10 mouse cellular contexts compared by ENCODE assay signal in genomic region chr9:77386751-77387150, GRCm38 (mm10). TPM values are rescaled to one million over a fixed set of nuclear protein-coding genes. Genes with fewer than 3 reads are reported as not detected.
DNase-seq lines count a peak whose midpoint lies in the region; ATAC-seq lines count a peak whose summit lies in the region.
"Had no signal": no experiment of that assay in that cellular context is flagged by ENCODE, and none has a peak within 500 bp of the region (broad histone marks: within the 10 kb centered on the region; RNA-seq: fewer than 3 reads in every experiment).

No protein-coding gene starts in this region.

- intact Hi-C loops in left cerebral cortex, postnatal 14 days (cut with DNase I): loop anchor here (10.0 kb wide), 1 partner anchor 1622 kb away; no protein-coding TSS in a partner anchor

- H3K4me2 ChIP-seq in embryonic facial prominence, embryonic 11.5 days (ENCODE audit: low read depth, low read length): no peak overlapping the region
- no peak overlapping the region for H3K4me2 ChIP-seq in neural tube, embryonic 15.5 days
- H3K4me2 ChIP-seq: lung, embryonic 15.5 days had no signal

- no peaks in the 10 kb centered on the region for H3K36me3 ChIP-seq in embryonic facial prominence, embryonic 11.5 days (replicated peaks; ENCODE audit: control insufficient read depth, insufficient read depth, low read depth, low read length)
- H3K36me3 ChIP-seq in embryonic facial prominence, embryonic 10.5 days (replicated peaks): no peaks in the 10 kb centered on the region
- H3K36me3 ChIP-seq in neural tube, embryonic 15.5 days: no peaks in the 10 kb centered on the region
- H3K36me3 ChIP-seq: lung, embryonic 15.5 days had no signal

- no peak overlapping the region for H3K4me3 ChIP-seq in embryonic facial prominence, embryonic 11.5 days (ENCODE audit: low read depth, low read length)
- no peak overlapping the region for H3K4me3 ChIP-seq in embryonic facial prominence, embryonic 10.5 days
- H3K4me3 ChIP-seq in neural tube, embryonic 15.5 days (replicated peaks): no peak overlapping the region
- H3K4me3 ChIP-seq: lung, embryonic 15.5 days had no signal

- H3K27ac ChIP-seq in embryonic facial prominence, embryonic 11.5 days (replicated peaks; ENCODE audit: low read depth, low read length): no peak overlapping the region
- H3K27ac ChIP-seq in embryonic facial prominence, embryonic 10.5 days (replicated peaks): no peak overlapping the region
- no peak overlapping the region for H3K27ac ChIP-seq in neural tube, embryonic 15.5 days (replicated peaks)
- H3K27ac ChIP-seq: lung, embryonic 15.5 days had no signal

- no peaks in the 10 kb centered on the region for H3K9me3 ChIP-seq in embryonic facial prominence, embryonic 11.5 days (replicated peaks; ENCODE audit: control insufficient read depth, low read length)
- H3K9me3 ChIP-seq in embryonic facial prominence, embryonic 10.5 days: no peaks in the 10 kb centered on the region
- H3K9me3 ChIP-seq in neural tube, embryonic 15.5 days (replicated peaks): no peaks in the 10 kb centered on the region
- H3K9me3 ChIP-seq: lung, embryonic 15.5 days had no signal

- ATAC-seq in embryonic facial prominence, embryonic 11.5 days (replicated peaks; ENCODE audit: insufficient number of reproducible peaks, low FRiP score, low TSS enrichment, low read depth): no peak
- ATAC-seq in neural tube, embryonic 15.5 days (ENCODE audit: low FRiP score): no peak

- H3K9ac ChIP-seq in embryonic facial prominence, embryonic 11.5 days (replicated peaks; ENCODE audit: low read length): no peak overlapping the region
- H3K9ac ChIP-seq in neural tube, embryonic 15.5 days (replicated peaks): no peak overlapping the region
- H3K9ac ChIP-seq: lung, embryonic 15.5 days had no signal

- DNase-seq in embryonic facial prominence, embryonic 11.5 days (ENCODE audit: low spot score): peak; percentile 70
- no peak for DNase-seq in embryonic facial prominence, embryonic 10.5 days (ENCODE audit: low spot score)
- DNase-seq in left cerebral cortex, postnatal 14 days (ENCODE audit: low spot score in 2 of 2): peak; percentile 34 to 45
- no peak for DNase-seq in left cerebral cortex, adult 9 months (ENCODE audit: low spot score in 2 of 2)
- DNase-seq in MN1 (ENCODE audit: low spot score): peak; percentile 26
- DNase-seq in induced T-regulatory cell, adult 2 months (ENCODE audit: low read depth): peak; percentile 16
- DNase-seq in spleen, adult 12 weeks (ENCODE audit: low spot score): no peak

- WGBS in embryonic facial prominence, embryonic 11.5 days: 10% methylated on average over 1 of the region's 1 CpGs
- 34% methylated on average over 1 of the region's 1 CpGs for WGBS in embryonic facial prominence, embryonic 10.5 days
- 59% methylated on average over 1 of the region's 1 CpGs for WGBS in neural tube, embryonic 15.5 days

- no peaks in the 10 kb centered on the region for H3K4me1 ChIP-seq in embryonic facial prominence, embryonic 11.5 days (ENCODE audit: control insufficient read depth, insufficient read depth, low read length)
- H3K4me1 ChIP-seq in embryonic facial prominence, embryonic 10.5 days: peaks cover 11% of the 10 kb centered on the region; the same call in 1 of the 2 replicates
- H3K4me1 ChIP-seq in neural tube, embryonic 15.5 days: 0 out of 2 replicates have a peak, but pooled peaks cover 6% of the 10 kb centered on the region

- H3K27me3 ChIP-seq in embryonic facial prominence, embryonic 11.5 days (ENCODE audit: control insufficient read depth, insufficient read depth, low read length): no peaks in the 10 kb centered on the region
- no peaks in the 10 kb centered on the region for H3K27me3 ChIP-seq in embryonic facial prominence, embryonic 10.5 days (replicated peaks; ENCODE audit: low read depth, poor library complexity, severe bottlenecking)
- no peaks in the 10 kb centered on the region for H3K27me3 ChIP-seq in neural tube, embryonic 15.5 days (replicated peaks)
- H3K27me3 ChIP-seq: lung, embryonic 15.5 days had no signal

RNA-seq across cellular contexts. Expression of gene Mlip, which starts 34.0 kb away (rescaled TPM):
- 0.29 and 0.84 TPM in 2 replicates for polyA plus RNA-seq in embryonic facial prominence, embryonic 11.5 days (2014; fragmentation: Nextera tagmentation; extraction: Ambion mirVana)
- 0.29 TPM in 2 replicates for polyA plus RNA-seq in embryonic facial prominence, embryonic 10.5 days (2016; fragmentation: Nextera tagmentation; extraction: Ambion mirVana)
- 10 to 100 TPM; 81.2 to 93.9 TPM for total RNA-seq in left cerebral cortex, postnatal 14 days (2021)
- 1.4 and 1.8 TPM in 2 replicates for polyA plus RNA-seq in neural tube, embryonic 15.5 days (2015; fragmentation: Nextera tagmentation; extraction: Ambion mirVana)
- total RNA-seq: neutrophil, adult 5-6 weeks had no signal

Comparison
In these comparisons a context has a peak if more than half of its experiments do, and no peak if none do; other contexts are left out.
1. DNase-seq: peak in embryonic facial prominence, embryonic 11.5 days (single experiment), left cerebral cortex, postnatal 14 days (2 of 2), MN1 (single experiment) and induced T-regulatory cell, adult 2 months (single experiment); none in embryonic facial prominence, embryonic 10.5 days (single experiment), left cerebral cortex, adult 9 months (0 of 2) and spleen, adult 12 weeks (single experiment).